Mouse (Mus musculus): ENCODE data around the gene Usf1. TPM values are rescaled to one million over a fixed set of nuclear protein-coding genes. Genes with fewer than 3 reads are reported as not detected.

The Usf1 gene
- total RNA-seq, 2 experiments from 2014 or later: 105 to 107 TPM

DNA sequence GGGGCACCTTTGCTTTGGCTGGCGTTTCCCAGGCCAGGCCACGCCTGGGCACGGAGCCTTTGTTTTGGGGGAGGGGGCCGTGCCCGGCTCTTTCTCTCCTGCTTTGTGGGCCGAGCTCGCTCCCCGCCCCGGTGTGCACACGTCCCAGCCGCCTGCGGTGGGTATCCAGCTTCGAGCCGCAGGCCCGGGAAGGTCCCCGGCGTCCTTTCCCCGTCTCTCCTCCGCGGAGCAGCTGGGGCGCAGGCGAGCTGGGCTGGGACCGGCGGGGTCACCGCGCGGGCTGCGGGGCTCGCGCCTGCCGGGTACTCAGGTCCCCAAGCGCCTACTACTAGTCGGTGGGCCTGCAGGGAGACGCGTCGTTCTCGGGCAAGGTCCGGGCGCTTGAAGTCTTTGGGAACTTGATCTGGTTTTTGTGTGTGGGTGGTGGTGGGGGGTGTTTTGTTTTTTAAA, 404 bp downstream of the Usf1 start:
- intact Hi-C loops (cut with DNase I): loop anchor here (5.0 kb wide), 1 partner anchor 49 kb away; the partner anchor contains the start of gene Klhdc9
- no peak for DNase-seq (ENCODE audit: low spot score in 2 of 2)

DNA sequence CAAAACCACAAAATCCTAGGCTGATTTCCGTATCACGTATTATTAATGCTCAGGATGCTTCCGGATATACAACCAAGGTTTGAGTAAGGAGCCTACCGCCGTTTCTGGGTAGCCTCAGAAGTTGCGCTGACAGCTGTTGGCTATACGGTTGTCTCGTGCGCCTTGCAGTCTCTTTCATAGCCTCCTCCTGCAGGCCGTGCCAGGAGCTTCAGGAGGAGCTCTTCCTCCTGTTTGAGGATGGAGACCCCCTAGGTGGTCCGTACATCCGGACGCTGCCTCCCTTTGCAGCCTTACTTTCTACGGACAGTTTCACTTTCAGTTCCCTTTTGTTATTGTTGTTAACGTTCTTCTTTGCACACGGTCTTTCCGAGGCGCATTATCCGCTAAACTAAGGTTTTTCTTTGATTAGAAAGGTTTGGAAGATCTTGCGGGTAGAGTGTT, 908 bp downstream of the Usf1 start:
- intact Hi-C loops (cut with DNase I): loop anchor here (5.0 kb wide), 1 partner anchor 50 kb away; the partner anchor contains the start of gene Klhdc9
- DNase-seq (ENCODE audit: low spot score in 2 of 2): peak; percentile 30 to 41

DNA sequence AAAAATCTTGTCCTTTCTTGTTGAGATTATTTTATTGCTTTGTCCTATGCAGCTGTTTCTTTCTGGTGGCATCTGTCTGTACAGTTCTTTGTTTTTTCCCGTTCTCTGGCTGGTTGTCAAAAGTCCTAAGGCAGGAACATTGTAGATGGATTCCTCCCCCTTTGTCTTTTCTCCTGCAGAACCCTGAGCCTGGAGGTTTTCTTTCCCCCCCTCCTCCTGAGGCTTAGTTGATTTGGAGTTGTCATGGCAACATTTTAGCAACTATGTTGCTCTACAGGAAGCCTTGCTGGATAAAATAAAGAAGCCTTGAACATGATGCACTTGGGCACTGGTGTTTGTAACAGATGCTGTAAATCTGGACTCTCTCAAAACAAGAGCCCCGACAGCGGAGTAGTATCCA, 1.3 kb downstream of the Usf1 start:
- peak; percentile 39 to 64 for DNase-seq (ENCODE audit: low spot score in 2 of 2)
- intact Hi-C loops (cut with DNase I): loop anchor here (5.0 kb wide), 1 partner anchor 50 kb away; the partner anchor contains the start of gene Klhdc9

DNA sequence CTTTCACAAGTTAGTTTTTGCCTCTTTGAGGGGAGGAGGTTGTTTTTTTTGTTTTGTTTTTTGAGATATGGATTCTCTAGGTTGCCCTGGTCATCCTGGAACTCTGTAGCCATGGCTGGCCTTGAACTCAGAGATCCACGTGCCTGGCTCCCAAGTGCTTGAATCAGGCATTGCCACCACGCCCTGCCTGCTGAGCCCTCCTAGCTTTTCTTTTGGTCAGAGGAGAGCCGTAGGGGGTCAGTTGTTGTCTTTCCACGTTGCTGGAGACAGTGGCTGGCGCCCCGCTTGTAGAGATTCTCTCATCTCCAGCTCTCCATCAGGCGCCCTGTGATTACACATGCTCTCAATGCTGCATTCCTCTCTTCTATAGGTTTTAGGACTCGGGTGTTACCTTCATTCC, 2.5 kb downstream of the Usf1 start:
- intact Hi-C loops (cut with DNase I): loop anchor here (5.0 kb wide), 1 partner anchor 51 kb away; the partner anchor contains the start of gene Klhdc9
- DNase-seq (ENCODE audit: low spot score in 2 of 2): no peak

DNA sequence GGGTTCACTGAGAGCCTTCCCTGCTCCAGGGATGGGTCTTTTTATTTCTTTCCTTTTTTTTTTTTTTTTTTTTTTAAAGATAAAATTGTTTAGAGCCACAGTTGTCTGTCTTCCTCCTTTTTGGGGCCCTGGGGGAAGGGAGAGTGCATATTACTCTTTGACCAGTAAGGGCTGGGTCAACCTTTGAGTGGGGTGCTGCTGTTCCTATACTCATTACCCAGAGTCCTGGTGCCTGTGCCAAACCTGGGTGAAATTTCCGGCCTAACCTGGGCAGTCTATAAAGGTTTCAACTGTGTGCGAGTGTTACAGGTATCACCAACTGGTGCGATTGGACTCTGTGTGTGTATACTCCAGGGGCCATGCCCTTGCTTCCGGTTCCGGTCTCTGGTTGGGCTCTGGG, 7.5 kb downstream of the Usf1 start, which contains the start of gene Tstd1:
Gene Tstd1, plus strand, starts transcription at position 213 of the 400 bp plus-strand sequence.
- intact Hi-C loops (cut with DNase I): no loop called here
- no peak for DNase-seq (ENCODE audit: low spot score in 2 of 2)

DNA sequence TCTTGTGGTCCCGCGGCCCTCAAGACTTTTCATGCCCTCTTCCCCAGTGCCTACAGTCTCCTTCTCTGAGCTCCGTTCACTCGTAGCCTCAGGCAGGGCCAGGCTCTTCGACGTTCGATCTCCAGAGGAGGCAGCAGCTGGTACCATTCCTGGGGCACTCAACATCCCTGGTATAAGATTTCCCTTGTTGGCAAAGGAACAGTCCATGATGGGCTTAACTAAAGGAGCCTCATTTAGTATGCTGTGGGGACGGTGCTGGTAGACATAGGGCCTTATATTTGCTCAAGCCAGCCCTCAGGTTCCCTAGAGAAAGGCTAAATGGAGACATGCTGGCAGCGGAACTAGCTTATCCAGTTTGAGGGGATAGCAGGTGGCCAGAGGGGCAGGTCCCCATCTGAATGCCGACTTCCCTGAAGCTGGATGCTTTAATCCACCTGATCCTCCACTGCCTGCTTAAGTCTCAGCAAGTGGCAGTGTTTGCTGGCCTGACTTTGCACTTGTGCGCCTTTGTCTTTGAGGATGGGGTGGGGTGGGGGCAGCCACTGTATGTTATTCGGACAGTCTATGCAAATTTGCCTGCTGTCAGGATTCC, 8.3 kb downstream of the Usf1 start:
- DNase-seq (ENCODE audit: low spot score in 2 of 2): no peak
- intact Hi-C loops (cut with DNase I): no loop called here

DNA sequence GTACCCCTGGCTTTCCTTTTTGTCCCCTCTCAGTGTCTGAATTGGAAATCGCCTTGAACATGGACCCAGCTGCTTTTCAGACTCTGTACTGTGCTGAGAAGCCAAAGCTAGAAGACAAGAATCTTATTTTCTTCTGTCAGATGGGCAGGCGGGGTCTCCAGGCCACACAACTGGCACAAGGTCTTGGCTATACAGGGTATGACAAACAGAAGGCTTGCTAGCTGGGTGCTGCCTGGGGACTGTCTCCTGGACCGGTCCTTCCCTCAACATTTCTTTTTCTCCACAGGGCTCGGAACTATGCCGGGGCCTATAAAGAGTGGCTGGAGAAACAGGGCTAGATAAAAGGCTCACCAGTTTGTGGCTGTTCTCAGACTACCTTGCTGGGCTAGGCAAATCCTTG, 8.8 kb downstream of the Usf1 start:
- intact Hi-C loops (cut with DNase I): no loop called here
- no peak for DNase-seq (ENCODE audit: low spot score in 2 of 2)

DNA sequence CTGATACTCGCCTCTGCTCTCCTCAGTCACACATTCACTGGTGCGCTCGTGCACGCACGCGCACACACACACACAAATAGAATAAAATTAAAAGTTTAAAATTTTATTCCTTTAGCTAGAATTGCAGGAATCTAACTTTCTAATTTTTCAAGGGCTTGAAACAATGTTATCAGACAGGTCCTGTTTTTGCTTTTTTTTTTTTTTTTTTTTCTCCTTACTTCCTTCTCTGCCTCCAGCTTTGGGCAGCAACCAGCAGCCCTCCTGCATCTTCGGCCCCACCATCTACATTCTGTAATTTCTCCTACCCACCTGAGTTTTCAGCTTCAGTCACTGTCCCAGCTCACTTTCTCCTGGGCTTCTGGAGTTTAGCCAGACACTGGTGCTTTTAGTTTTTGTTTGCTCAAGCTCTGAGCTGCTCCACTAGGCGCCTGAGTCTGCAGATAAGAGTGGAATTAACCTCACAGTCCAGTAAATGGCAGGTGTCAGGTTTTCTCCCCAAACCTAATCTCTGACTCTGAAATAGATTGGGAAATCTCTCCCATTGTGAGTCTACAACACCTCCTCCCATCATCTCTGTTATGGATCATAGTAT, 11.5 kb downstream of the Usf1 start:
- intact Hi-C loops (cut with DNase I): no loop called here
- DNase-seq (ENCODE audit: low spot score in 2 of 2): no peak

DNA sequence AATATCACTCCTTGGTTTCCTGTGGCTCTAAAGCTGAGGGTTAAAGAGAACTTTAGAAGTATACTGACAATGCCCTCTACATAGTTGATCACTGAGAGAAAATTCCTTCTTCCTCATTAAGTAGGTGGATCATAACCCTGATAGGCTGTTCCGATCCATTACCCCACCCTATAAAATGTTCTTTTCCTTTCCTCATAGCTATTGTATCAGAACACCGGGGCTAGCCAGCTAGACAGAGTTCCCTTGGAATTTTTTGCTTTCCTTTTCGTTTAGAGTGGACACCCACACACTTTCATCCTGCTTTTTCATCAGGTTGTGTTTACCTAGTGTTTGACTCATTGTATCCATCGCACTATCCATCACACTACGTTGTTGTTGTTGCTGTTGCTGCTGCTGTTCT, 13.5 kb downstream of the Usf1 start:
- intact Hi-C loops (cut with DNase I): no loop called here
- no peak for DNase-seq (ENCODE audit: low spot score in 2 of 2)

DNA sequence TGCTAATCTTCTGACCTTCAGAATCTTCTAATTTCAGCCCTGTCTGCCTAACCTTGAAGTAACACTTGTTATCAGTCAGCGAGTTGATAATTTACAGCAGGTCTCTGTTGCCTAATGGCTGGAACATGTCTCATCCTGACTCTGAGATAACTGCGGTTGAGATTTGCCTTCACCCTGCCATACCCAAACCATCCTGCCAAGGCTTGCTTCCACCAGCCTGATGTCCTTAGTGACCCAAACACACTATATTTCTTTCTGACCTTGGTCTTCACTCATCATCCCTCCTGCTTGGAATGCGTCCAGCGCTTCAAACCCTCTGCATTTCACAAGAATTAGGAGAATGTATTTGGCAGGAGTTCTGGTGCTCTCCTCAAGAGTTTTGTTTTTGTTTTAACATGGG, 14.0 kb downstream of the Usf1 start:
- intact Hi-C loops (cut with DNase I): no loop called here
- DNase-seq (ENCODE audit: low spot score in 2 of 2): no peak

DNA sequence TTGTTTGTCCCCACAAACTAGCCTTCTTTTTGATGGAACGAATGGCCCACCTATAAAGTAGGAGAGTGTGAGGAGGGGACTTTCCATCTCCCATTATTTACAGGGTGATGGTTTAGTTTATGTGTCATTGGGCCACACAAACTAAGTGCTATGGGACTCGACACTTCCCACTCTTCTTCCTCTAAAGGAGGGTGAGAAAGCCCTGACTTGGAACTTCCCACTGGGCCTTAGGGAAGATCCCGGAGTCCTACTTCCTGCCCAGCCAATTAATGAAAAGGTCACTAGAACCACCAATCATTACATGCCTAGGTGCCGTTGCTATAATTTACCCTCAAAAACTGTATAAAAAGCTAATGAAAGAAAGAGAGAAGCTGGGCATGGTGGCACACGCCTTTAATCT, 21.0 kb downstream of the Usf1 start:
- intact Hi-C loops (cut with DNase I): no loop called here
- DNase-seq (ENCODE audit: low spot score in 2 of 2): no peak

DNA sequence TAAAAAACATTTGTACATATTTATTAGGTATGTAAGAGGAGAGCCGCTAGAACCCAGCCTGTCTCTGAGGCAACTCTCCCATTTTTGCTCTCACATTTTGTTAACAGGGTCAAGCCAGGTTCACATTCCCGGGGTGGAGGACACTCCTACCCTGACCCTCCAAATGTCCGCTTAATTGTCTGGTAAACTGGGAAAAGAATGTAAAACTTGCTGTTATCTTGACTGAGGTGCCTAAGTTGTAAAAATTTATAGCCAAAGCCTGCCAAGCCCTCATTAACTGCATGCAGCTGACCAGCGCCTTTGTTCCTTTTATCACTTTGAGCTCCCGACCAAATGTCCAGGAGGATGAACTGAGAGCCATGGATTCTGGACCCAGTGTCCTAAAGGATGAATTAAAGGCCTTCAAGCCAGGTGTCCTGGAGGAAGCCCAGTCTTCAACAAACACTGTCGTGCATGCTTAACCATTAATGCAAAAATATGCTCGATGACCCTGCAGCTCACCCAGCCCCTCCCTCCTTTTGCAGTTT, 24.2 kb downstream of the Usf1 start:
- no peak for DNase-seq (ENCODE audit: low spot score in 2 of 2)
- intact Hi-C loops (cut with DNase I): no loop called here

DNA sequence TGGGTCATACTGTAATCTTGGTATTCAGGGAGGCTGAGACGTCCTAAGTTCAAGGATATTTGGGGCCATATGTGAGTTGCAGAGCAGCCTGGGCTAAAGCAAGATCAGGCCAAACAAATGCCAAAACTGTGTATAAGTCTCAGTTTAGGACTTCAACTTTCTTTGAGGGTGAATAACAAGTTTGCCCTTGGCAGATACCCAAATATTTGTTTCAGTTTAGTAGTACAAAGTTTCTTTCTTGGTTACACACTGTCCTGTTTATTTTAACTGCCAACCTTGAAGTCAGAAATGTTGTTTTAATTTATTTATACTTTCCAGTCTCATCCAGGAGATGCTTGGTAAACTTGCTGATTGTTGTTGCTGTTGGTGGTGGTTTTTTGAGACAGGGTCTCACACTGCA, 24.9 kb downstream of the Usf1 start:
- intact Hi-C loops (cut with DNase I): no loop called here

DNA sequence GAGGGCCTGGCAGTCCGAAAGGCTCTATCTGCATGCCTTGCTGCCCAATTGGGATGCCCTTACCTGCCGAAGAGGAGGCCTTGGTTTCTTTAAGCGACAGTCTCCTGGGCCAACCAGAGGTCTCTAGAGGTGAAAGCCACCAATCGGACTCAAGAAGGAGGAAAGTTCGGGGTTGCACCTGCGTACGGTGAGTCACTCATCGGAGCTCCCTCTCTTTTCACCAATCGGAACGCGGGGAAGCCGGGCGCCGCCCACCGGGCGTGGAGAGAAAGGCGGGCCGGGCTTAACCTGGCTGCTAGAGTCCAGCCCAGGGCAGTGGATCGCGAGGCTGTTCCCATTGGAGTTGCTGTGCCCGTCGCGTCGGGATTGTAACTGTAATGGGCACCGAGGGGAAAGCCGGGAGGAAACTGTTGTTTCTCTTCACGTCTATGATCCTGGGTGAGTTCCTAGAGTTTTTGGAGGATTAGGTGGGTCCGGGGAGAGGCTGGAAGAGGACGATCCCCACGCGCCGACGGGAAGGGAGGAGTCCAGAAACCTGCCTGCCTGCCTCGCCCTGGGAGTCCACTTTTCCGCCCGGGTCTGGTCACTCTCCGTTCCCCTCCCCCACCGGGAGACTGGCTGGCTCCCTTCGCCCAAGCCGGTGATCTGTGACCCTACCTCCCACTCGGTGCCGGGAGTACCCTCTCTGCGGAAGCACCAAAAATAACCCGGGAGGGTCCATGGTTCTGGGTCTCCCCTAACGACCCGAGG, 26.3 kb downstream of the Usf1 start, which contains the start of gene F11r:
Gene F11r, plus strand, starts transcription at position 272 of the 750 bp plus-strand sequence.
- peak in 1 of 2 experiments; percentile 44 for DNase-seq (ENCODE audit: low spot score in 2 of 2)
- intact Hi-C loops (cut with DNase I): no loop called here

More for the DNA sequence above, 24.9 kb downstream of the Usf1 start:
- DNase-seq (ENCODE audit: low spot score in 2 of 2): no peak

DNA sequence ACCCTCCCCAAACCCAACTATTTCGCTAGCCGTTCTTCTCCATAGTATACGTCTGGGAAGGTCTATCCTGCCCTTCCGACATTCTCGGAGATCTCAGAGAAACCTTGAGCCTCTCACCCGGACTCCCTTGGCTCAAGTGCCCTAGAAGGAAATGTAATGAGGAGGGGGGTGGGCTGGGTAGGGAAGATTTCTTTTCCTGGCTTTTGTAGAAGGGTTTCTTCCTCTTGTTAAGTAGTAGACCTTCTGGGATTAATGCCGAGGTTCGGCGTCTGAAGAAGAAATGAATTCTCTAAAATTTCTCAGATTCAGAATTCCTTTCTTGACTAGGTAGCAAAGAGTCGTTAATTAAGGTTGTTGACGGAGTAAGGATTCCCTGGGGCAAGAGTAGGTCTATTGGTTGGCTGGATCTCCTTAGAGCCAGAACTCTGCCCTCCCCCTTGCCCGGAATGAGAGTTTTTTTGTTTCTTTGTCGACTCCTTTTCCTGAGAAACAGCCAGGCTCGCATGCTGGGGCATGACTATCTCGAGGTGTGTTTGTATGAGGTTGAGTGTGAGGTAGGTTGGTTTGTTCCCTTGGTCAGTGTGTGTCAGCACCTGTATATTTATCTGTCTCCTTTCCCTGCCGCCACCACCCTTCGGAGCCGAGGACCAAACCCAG, 27.0 kb downstream of the Usf1 start:
- intact Hi-C loops (cut with DNase I): no loop called here
- DNase-seq (ENCODE audit: low spot score in 2 of 2): no peak

DNA sequence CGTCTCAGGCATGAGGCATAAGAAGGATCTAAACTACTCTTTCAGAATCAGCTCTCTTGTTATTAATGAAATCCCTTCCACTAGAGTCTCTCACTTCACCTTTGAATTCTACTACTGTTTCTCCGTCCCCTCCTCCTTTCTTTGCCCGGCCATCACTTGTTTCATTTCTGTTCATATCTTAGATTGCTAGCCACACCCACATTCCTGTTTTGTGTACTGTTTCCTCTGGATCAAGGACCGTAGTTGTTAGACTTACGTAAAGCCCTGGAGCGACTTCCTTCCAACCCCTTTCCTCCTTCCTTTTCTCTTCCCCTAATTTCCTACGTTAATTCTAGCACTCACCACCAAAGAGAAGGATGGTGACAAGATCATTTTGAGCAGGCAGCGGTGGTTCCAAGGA, 28.0 kb downstream of the Usf1 start:
- DNase-seq (ENCODE audit: low spot score in 2 of 2): no peak
- intact Hi-C loops (cut with DNase I): no loop called here

DNA sequence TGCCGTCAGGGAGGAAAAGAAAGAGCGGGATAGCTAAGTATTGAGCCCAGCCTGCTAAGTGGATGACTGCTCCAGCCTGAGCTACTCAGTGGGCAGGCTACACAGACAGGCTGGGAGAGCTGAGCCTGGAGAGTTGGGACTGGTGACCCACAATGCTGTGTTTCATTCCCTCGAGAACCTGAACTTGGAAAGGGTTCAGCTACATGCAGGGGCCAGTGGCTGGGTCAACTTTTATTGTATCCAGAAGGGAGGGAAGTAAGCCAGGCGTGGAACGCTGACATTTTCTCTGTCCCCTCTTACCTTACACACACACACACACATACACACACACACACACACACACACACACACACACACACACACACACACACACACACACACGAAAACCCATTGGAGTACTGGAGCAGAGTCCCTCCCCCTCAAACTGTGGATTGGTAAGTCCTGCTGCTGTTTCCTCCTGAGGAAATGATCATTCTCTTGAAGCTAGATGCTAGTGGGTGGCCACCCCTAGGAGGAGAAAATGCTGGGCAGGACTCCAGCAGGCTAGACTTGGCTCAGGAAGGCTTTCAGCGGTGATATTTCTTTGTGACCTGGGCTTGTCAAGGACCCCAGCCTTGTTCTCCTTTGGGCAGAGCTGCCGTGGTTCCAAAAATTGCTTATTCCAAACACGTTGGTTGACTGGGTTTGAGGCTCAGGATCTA, 29.1 kb downstream of the Usf1 start:
- DNase-seq (ENCODE audit: low spot score in 2 of 2): peak in 1 of 2 experiments; percentile 40
- intact Hi-C loops (cut with DNase I): no loop called here

DNA sequence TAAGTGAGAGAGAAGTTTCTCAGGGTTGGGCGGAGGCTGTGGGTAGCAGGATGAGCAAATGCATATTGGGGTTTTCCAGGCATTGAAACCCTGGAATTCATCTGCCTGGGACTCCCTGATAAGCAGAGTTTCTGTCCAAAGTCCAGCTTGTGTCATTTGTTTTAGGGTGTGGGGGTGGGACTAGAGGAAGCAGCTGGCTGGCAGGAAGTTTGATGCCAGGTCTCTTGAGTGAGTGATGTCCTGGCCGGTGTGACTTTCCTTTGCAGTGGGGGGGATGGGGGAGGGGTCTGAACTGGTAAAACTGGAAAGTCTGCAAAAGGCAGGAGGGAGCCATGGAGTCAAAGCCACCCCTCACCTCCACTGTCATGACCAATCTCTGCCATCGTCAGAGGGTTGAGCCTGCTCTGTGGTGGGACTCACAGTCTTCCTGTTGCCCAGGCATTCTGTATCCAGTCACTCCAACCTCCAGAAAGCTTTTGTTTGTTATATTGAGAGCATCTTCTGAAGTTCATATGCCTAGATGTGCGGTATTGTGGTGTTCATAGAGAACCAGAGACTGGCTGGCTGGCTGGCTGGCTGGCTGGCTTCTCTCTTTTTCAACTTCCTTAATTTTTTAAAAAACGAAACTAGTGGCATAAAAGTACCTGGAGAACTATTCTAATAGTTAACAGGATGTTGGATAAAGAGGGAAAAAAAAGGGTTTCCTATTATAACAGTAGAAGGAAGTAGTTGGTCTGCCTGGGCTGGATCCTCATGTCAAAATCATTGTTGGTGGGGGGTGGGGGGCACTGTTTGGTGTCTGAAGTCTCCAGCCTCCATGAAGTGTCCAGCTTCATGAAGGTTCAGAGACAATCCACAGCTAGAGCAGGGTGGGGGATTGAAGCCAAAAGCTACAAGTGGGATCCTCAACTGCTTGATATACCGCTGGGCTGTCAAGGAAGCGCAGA, 30.6 kb downstream of the Usf1 start:
- DNase-seq (ENCODE audit: low spot score in 2 of 2): no peak
- intact Hi-C loops (cut with DNase I): no loop called here

All from left cerebral cortex, postnatal 14 days (tissue).